Mouse (Mus musculus) heart, postnatal 4 days (tissue): ENCODE data around the gene Sept11. TPM values are rescaled to one million over a fixed set of nuclear protein-coding genes. Genes with fewer than 3 reads are reported as not detected.
A peak's percentile ranks its signal among the peaks of the same experiment; 100 is the strongest.

Experiments
- DNase-seq: peaks from one replicate; pipeline ENCODE4 v3.0.0; 2021
- total RNA-seq, 2 experiments: library from RNA; stranded (reverse); gene quantifications; 2 replicates each; pipeline ENCODE4 v1.2.3; 2021

Gene Sept11
- total RNA-seq, 2 experiments from 2014 or later: 120 to 130 TPM

GRCm38 (mm10) chr5:93174675-93175074, 81.4 kb downstream of the Sept11 start:
- DNase-seq: no peak

- no peak for DNase-seq
These were observed 85.4 kb downstream of the Sept11 start for GRCm38 (mm10) chr5:93178616-93179015.

- DNase-seq: no peak
These were observed 87.0 kb downstream of the Sept11 start for GRCm38 (mm10) chr5:93180252-93180651.

GRCm38 (mm10) chr5:93183311-93183710, 90.1 kb downstream of the Sept11 start:
- no peak for DNase-seq

GRCm38 (mm10) chr5:93184548-93184947, 91.3 kb downstream of the Sept11 start:
- DNase-seq: no peak

GRCm38 (mm10) chr5:93189607-93190006, 96.4 kb downstream of the Sept11 start:
- DNase-seq: no peak

GRCm38 (mm10) chr5:93190428-93190827, 97.2 kb downstream of the Sept11 start:
- no peak for DNase-seq

GRCm38 (mm10) chr5:93198232-93198631, 105.0 kb downstream of the Sept11 start:
- no peak for DNase-seq

GRCm38 (mm10) chr5:93201181-93201580, 107.9 kb downstream of the Sept11 start:
- no peak for DNase-seq

- DNase-seq: peak; percentile 64
These were observed 112.3 kb downstream of the Sept11 start for GRCm38 (mm10) chr5:93205371-93206108.

GRCm38 (mm10) chr5:93206109-93207005, 113.1 kb downstream of the Sept11 start, which contains the start of the genes Ccni and 2010109A12Rik:
Gene Ccni (minus strand): TSS chr5:93206495.
Gene 2010109A12Rik (plus strand): TSS chr5:93206518.
- DNase-seq: peak; percentile 97

GRCm38 (mm10) chr5:93207006-93207348, 113.7 kb downstream of the Sept11 start:
- peak; percentile 65 for DNase-seq

- DNase-seq: no peak
These were observed 114.3 kb downstream of the Sept11 start for GRCm38 (mm10) chr5:93207555-93207954.

GRCm38 (mm10) chr5:93218375-93218774, 125.1 kb downstream of the Sept11 start:
- no peak for DNase-seq

GRCm38 (mm10) chr5:93221661-93222060, 128.4 kb downstream of the Sept11 start:
- peak; percentile 40 for DNase-seq

- DNase-seq: no peak
These were observed 131.3 kb downstream of the Sept11 start for GRCm38 (mm10) chr5:93224549-93224948.

Other genes starting within 250 kb of the Sept11 start
- under 1 TPM in 1 of 2 experiments, not detected in 1; 0.10 TPM for gene Sowahb, start 48.4 kb upstream of the Sept11 start, total RNA-seq
- 100 to 1,000 TPM; 246 to 267 TPM for gene Ccni, start 113.1 kb downstream of the Sept11 start, total RNA-seq
- gene 2010109A12Rik, start 113.1 kb downstream of the Sept11 start, total RNA-seq: under 1 TPM; 0.50 to 0.52 TPM
- 10 to 100 TPM; 16.8 to 18.9 TPM for gene Ccng2, start 173.8 kb downstream of the Sept11 start, total RNA-seq